Mouse (Mus musculus) E14TG2a.4 (cell line): Measurements from ENCODE around the gene Stat4.

Experiments
- H3K27me3 ChIP-seq: 2 replicates; pipeline ENCODE4 v1.6.1; 2014; ENCODE audit warnings: low read length, control low read depth; ENCODE audit not compliant: insufficient read depth
- H3K36me3 ChIP-seq: 2 replicates; pipeline ENCODE4 v1.6.1; 2014; ENCODE audit warnings: low read length, control low read depth; ENCODE audit not compliant: insufficient read depth
- H3K4me1 ChIP-seq: replicated peaks from 2 replicates; pipeline ENCODE4 v1.6.1; 2014; ENCODE audit warnings: low read depth, low read length, control low read depth
- H3K4me3 ChIP-seq: replicated peaks from 2 replicates; pipeline ENCODE4 v1.5.1; 2014; ENCODE audit warnings: mild to moderate bottlenecking, low read length
- H3K9me3 ChIP-seq: 2 replicates; pipeline ENCODE4 v1.6.1; 2014; ENCODE audit warnings: low read length, control low read depth
- CTCF ChIP-seq: conservative IDR thresholded peaks from 2 replicates; pipeline ENCODE4 v1.5.1; 2014; ENCODE audit warnings: low read length
- NANOG ChIP-seq: IDR thresholded peaks from 2 replicates; pipeline ENCODE4 v1.6.1; 2014; ENCODE audit warnings: borderline replicate concordance, low read length, mixed read lengths
- POU5F1 ChIP-seq: IDR thresholded peaks from 2 replicates; pipeline ENCODE4 v1.6.1; 2014; ENCODE audit warnings: low read length, borderline replicate concordance

Gene Stat4

DNA sequence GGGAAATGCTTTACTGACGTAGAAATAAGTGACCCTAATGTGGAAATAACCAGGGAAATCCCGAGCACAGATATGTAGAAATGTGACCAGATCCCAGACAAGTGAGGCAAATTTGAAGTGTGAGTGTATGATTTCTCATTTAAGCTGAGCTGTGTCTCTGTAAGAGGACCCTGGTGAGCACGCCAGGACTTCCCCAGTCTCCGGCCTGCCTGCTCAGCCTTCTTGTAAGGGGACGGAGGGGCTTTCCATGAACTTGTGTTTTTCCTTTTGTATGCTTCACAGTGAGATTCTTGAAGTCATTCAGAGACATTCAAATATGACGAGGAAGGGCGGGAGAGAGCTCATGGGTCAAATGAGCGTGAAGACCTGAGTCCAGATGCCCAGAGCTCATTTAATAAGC is 146.3 kb downstream of the Stat4 start:
- no peak for TF ChIP-seq NANOG
- no peak for TF ChIP-seq CTCF
- Histone ChIP-seq H3K27me3 (no peaks in the 10 kb centered on the region), H3K4me3 (no peak overlapping the region)

DNA sequence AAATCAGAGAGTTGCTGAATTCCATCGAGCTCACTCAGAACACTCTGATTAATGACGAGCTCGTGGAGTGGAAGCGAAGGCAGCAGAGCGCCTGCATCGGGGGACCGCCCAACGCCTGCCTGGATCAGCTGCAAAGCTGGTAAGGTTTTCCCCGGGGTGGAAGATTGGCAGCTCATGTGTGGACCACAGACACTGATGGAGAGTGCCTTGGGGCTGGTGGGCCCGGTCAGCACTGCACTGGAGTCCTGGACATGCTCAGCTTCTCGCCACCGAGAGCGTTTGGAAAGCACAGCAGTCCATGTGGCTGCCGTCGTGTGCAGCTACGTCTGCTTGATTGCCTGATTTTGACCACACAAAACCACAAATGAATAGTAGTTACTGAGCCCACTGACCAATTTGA is 150.3 kb downstream of the Stat4 start:
- no peak for TF ChIP-seq POU5F1
- TF ChIP-seq NANOG: no peak
- no peak for TF ChIP-seq CTCF
- H3K36me3 ChIP-seq: peaks cover 43% of the 10 kb centered on the region
- H3K9me3 ChIP-seq: no peaks in the 10 kb centered on the region
- no peak overlapping the region for H3K4me3 ChIP-seq
- H3K27me3 ChIP-seq: no peaks in the 10 kb centered on the region
- peaks cover 5% of the 10 kb centered on the region; the same call in 1 of the 2 replicates for H3K4me1 ChIP-seq

More for the DNA sequence above, 146.3 kb downstream of the Stat4 start:
- Histone ChIP-seq H3K9me3 (no peaks in the 10 kb centered on the region), H3K36me3 (peaks cover 23% of the 10 kb centered on the region), H3K4me1 (peaks cover 22% of the 10 kb centered on the region)

DNA sequence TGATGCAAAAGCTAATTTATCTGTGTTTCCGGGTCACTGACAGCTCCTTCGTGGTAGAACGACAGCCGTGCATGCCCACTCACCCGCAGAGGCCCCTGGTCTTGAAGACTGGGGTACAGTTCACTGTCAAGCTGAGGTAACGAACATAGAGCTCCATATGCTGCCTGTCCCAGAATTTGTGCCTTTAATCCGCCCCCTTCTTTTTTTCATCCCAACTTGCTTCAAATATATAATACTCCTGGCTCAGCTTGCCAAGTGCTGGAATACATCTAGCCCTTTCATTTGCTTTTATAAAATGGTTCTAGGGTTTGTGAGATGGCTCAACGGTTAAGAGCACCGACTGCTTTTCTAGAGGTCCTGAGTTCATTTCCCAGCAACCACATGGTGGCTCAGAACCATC is 153.6 kb downstream of the Stat4 start:
- no peak for TF ChIP-seq CTCF
- H3K4me1 ChIP-seq: peaks cover 5% of the 10 kb centered on the region; the same call in 1 of the 2 replicates
- no peaks in the 10 kb centered on the region for H3K27me3 ChIP-seq
- H3K9me3 ChIP-seq: no peaks in the 10 kb centered on the region
- H3K36me3 ChIP-seq: peaks cover 54% of the 10 kb centered on the region
- no peak overlapping the region for H3K4me3 ChIP-seq

DNA sequence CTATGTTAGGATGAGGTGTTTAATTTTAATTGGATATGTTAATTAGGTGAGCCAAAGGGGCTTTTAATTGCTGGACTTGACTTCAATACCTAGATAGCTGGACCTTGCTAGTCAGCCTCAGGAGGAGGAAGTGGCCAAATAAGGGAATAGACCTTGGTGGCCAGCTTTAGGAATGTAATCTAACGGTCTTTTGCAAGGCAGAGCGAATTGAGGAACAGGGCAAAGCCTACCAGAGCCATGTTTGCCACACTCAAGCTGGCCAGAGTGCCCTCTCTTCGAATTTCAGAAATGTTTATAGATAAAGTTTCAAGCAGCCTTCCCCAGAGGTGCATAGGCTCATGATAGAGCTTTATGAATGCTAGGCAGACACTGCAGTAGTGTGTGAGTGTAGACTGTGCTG is 154.5 kb downstream of the Stat4 start:
- peaks cover 8% of the 10 kb centered on the region for H3K4me1 ChIP-seq
- H3K36me3 ChIP-seq: peaks cover 51% of the 10 kb centered on the region
- no peak overlapping the region for H3K4me3 ChIP-seq
- TF ChIP-seq CTCF: no peak
- TF ChIP-seq POU5F1: no peak
- no peak for TF ChIP-seq NANOG
- H3K27me3 ChIP-seq: no peaks in the 10 kb centered on the region
- no peaks in the 10 kb centered on the region for H3K9me3 ChIP-seq

DNA sequence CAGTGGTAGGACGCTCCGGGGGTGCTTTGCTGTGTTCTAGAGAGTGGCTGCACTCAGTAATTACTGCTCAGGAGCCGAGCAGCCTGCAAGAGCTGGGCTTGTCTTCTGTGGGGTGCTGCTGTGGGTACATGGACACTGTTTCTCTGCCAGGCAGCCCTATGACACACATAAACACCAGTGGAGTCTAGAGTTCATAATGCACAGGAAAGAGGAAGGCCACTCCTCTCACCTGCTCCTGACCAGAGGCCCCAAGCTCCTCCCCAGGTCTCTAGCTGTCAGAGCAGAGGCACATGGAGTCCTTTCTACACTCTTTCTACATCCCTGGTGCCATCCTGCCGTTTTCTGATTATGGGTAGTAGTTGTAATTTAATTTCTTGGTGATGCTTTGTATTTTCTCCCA is 155.2 kb downstream of the Stat4 start:
- Histone ChIP-seq H3K27me3 (no peaks in the 10 kb centered on the region), H3K4me1 (peaks cover 14% of the 10 kb centered on the region), H3K36me3 (peaks cover 48% of the 10 kb centered on the region), H3K4me3 (no peak overlapping the region), H3K9me3 (no peaks in the 10 kb centered on the region)
- TF ChIP-seq POU5F1: no peak
- TF ChIP-seq NANOG: no peak
- TF ChIP-seq CTCF: no peak

GRCm38 (mm10) chr1:52143191-52143590 is 156.2 kb downstream of the Stat4 start:
- Histone ChIP-seq H3K27me3 (no peaks in the 10 kb centered on the region), H3K4me3 (no peak overlapping the region), H3K36me3 (peaks cover 45% of the 10 kb centered on the region), H3K4me1 (peaks cover 11% of the 10 kb centered on the region), H3K9me3 (no peaks in the 10 kb centered on the region)
- no peak for TF ChIP-seq POU5F1
- TF ChIP-seq NANOG: no peak
- no peak for TF ChIP-seq CTCF

GRCm38 (mm10) chr1:52143596-52144156 is 156.7 kb downstream of the Stat4 start:
- Histone ChIP-seq H3K4me1 (peaks cover 9% of the 10 kb centered on the region), H3K27me3 (no peaks in the 10 kb centered on the region), H3K4me3 (no peak overlapping the region), H3K9me3 (no peaks in the 10 kb centered on the region), H3K36me3 (peaks cover 45% of the 10 kb centered on the region)
- TF ChIP-seq NANOG: no peak

GRCm38 (mm10) chr1:52144907-52145306 is 158.0 kb downstream of the Stat4 start:
- no peak for TF ChIP-seq POU5F1
- no peak for TF ChIP-seq CTCF
- no peak for TF ChIP-seq NANOG
- H3K9me3 ChIP-seq: no peaks in the 10 kb centered on the region
- peaks cover 17% of the 10 kb centered on the region for H3K4me1 ChIP-seq
- H3K4me3 ChIP-seq: no peak overlapping the region
- no peaks in the 10 kb centered on the region for H3K27me3 ChIP-seq
- H3K36me3 ChIP-seq: peaks cover 35% of the 10 kb centered on the region

GRCm38 (mm10) chr1:52146214-52146970 is 159.4 kb downstream of the Stat4 start:
- peaks cover 32% of the 10 kb centered on the region for H3K36me3 ChIP-seq
- H3K9me3 ChIP-seq: no peaks in the 10 kb centered on the region

More at GRCm38 (mm10) chr1:52146214-52146970, 159.4 kb downstream of the Stat4 start:
- no peaks in the 10 kb centered on the region for H3K27me3 ChIP-seq
- TF ChIP-seq CTCF (peak; percentile 52), NANOG (no peak)
- H3K4me3 ChIP-seq: no peak overlapping the region
- H3K4me1 ChIP-seq: peaks cover 31% of the 10 kb centered on the region
